Mouse (Mus musculus) CH12.LX (cell line): Measurements from ENCODE around the gene Mstn. TPM values are rescaled to one million over a fixed set of nuclear protein-coding genes. Genes with fewer than 3 reads are reported as not detected.

ENCODE experiments used
- DNase-seq: peaks from one replicate; pipeline ENCODE4 v3.0.0-alpha.2; 2013; ENCODE audit errors: extremely low read depth
- H3K27ac ChIP-seq: 2 replicates; pipeline ENCODE4 v1.5.1; 2012; ENCODE audit warnings: low read depth, mild to moderate bottlenecking, control low read depth, moderate library complexity; ENCODE audit not compliant: insufficient read depth
- H3K27me3 ChIP-seq: replicated peaks from 2 replicates; pipeline ENCODE3; 2012; ENCODE audit warnings: inconsistent platforms
- H3K36me3 ChIP-seq, 2 experiments: replicated peaks in 1 of 2; 2 replicates each; pipeline versions ENCODE3 to v1.6.1; 2012; ENCODE audit warnings: inconsistent platforms in 1 of 2, low read length in 1 of 2, mild to moderate bottlenecking in 1 of 2, mixed read lengths in 1 of 2, moderate library complexity in 1 of 2; ENCODE audit not compliant: control insufficient read depth in 1 of 2, insufficient read depth in 1 of 2
- H3K4me1 ChIP-seq, 2 experiments: 2 replicates each; pipeline ENCODE4 v1.6.1; 2012; ENCODE audit warnings: inconsistent platforms in 1 of 2, moderate library complexity in 1 of 2; ENCODE audit not compliant: insufficient read depth in 2 of 2, control insufficient read depth in 1 of 2
- H3K4me2 ChIP-seq: 2 replicates; pipeline ENCODE4 v1.6.1; 2012; ENCODE audit warnings: low read depth, mild to moderate bottlenecking, control low read depth; ENCODE audit not compliant: poor library complexity, insufficient read depth, severe bottlenecking
- H3K4me3 ChIP-seq, 3 experiments: fragments of 150-350 bp in 1 of 3; sonication (generic) in 1 of 3; replicated peaks in 1 of 3; 2 replicates each; pipeline versions ENCODE3 to v1.5.1; 2011 to 2012; ENCODE audit warnings: low read depth in 2 of 3, low read length in 2 of 3, mild to moderate bottlenecking in 2 of 3, moderate library complexity in 2 of 3, control low read depth in 1 of 3, improper control_type of control experiment in 1 of 3, inconsistent platforms in 1 of 3, mixed read lengths in 1 of 3; ENCODE audit not compliant: poor library complexity in 1 of 3
- H3K79me2 ChIP-seq: replicated peaks from 2 replicates; pipeline ENCODE4 v1.6.1; 2012; ENCODE audit warnings: mild to moderate bottlenecking, moderate library complexity; ENCODE audit not compliant: control insufficient read depth, poor library complexity, insufficient read depth, severe bottlenecking; ENCODE audit errors: extremely low read depth
- H3K9ac ChIP-seq: 2 replicates; pipeline ENCODE4 v1.6.1; 2012; ENCODE audit warnings: low read depth, mild to moderate bottlenecking, control low read depth, moderate library complexity; ENCODE audit not compliant: insufficient read depth
- H3K9me3 ChIP-seq: replicated peaks from 2 replicates; pipeline ENCODE3; 2012; ENCODE audit warnings: low read length, inconsistent platforms, mixed read lengths
- BHLHE40 ChIP-seq: IDR thresholded peaks from 2 replicates; pipeline ENCODE4 v1.6.1; 2011; ENCODE audit warnings: mild to moderate bottlenecking, low read depth, low read length, improper control_type of control experiment
- CHD1 ChIP-seq: IDR thresholded peaks from 2 replicates; pipeline ENCODE4 v1.6.1; 2012; ENCODE audit warnings: low read depth, low read length, improper control_type of control experiment, inconsistent platforms
- ELF1 ChIP-seq: IDR thresholded peaks from 2 replicates; pipeline ENCODE4 v1.6.1; 2014; ENCODE audit warnings: low read depth, mild to moderate bottlenecking, inconsistent platforms, low read length, improper control_type of control experiment
- EP300 ChIP-seq: IDR thresholded peaks from 2 replicates; pipeline ENCODE4 v1.6.1; 2011; ENCODE audit warnings: low read length, improper control_type of control experiment
- GABPA ChIP-seq: IDR thresholded peaks from 2 replicates; pipeline ENCODE4 v1.6.1; 2012; ENCODE audit warnings: low read depth, low read length, improper control_type of control experiment, inconsistent platforms; ENCODE audit not compliant: insufficient replicate concordance
- MAZ ChIP-seq: IDR thresholded peaks from 2 replicates; pipeline ENCODE4 v1.6.1; 2012; ENCODE audit warnings: low read depth, mild to moderate bottlenecking, inconsistent platforms, low read length, improper control_type of control experiment, moderate library complexity
- MXI1 ChIP-seq: IDR thresholded peaks from 2 replicates; pipeline ENCODE4 v1.6.1; 2011; ENCODE audit warnings: mild to moderate bottlenecking, low read depth, low read length, improper control_type of control experiment
- NELFE ChIP-seq: IDR thresholded peaks from 2 replicates; pipeline ENCODE4 v1.6.1; 2011; ENCODE audit warnings: low read depth, low read length, improper control_type of control experiment
- NRF1 ChIP-seq: IDR thresholded peaks from 2 replicates; pipeline ENCODE4 v1.6.1; 2014; ENCODE audit warnings: low read depth, mild to moderate bottlenecking, inconsistent platforms, low read length, improper control_type of control experiment, moderate library complexity
- PAX5 ChIP-seq: IDR thresholded peaks from 2 replicates; pipeline ENCODE4 v1.6.1; 2012; ENCODE audit warnings: low read length, inconsistent platforms, mixed read lengths
- POLR2A ChIP-seq: IDR thresholded peaks from 2 replicates; pipeline ENCODE4 v1.6.1; 2011; ENCODE audit warnings: low read depth, mild to moderate bottlenecking, improper control_type of control experiment, low read length
- RAD21 ChIP-seq: IDR thresholded peaks from 2 replicates; pipeline ENCODE4 v1.6.1; 2011; ENCODE audit warnings: low read depth, mild to moderate bottlenecking, low read length, improper control_type of control experiment, moderate library complexity
- SIN3A ChIP-seq: IDR thresholded peaks from 2 replicates; pipeline ENCODE4 v1.6.1; 2012; ENCODE audit warnings: low read length, improper control_type of control experiment, inconsistent platforms
- SMC3 ChIP-seq: IDR thresholded peaks from 2 replicates; pipeline ENCODE4 v1.6.1; 2011; ENCODE audit warnings: low read depth, low read length, improper control_type of control experiment
- TBP ChIP-seq: conservative IDR thresholded peaks from 2 replicates; pipeline ENCODE4 v1.6.1; 2011; ENCODE audit warnings: low read depth, low read length, improper control_type of control experiment
- UBTF ChIP-seq: IDR thresholded peaks from 2 replicates; pipeline ENCODE4 v1.6.1; 2012; ENCODE audit warnings: low read depth, mild to moderate bottlenecking, inconsistent platforms, low read length, improper control_type of control experiment, moderate library complexity
- USF2 ChIP-seq: conservative IDR thresholded peaks from 2 replicates; pipeline ENCODE4 v1.6.1; 2011; ENCODE audit warnings: low read depth, low read length, improper control_type of control experiment
- ZMIZ1 ChIP-seq: IDR thresholded peaks from 2 replicates; pipeline ENCODE4 v1.6.1; 2012; ENCODE audit warnings: low read depth, mild to moderate bottlenecking, inconsistent platforms, low read length, improper control_type of control experiment
- ZNF384 ChIP-seq: IDR thresholded peaks from 2 replicates; pipeline ENCODE4 v1.6.1; 2012; ENCODE audit warnings: low read depth, low read length, improper control_type of control experiment, inconsistent platforms
- dilution Hi-C: fragments of 300-500 bp; cut with MboI; formaldehyde crosslinking; loops from 2 replicates; pipeline ENCODE4 v1.14.3; 2020; ENCODE audit warnings: low sequenced_read_pairs; ENCODE audit not compliant: extremely low pct_unique_long_range_greater_than_20kb, extremely low pct_ligation_motif_present
- in situ Hi-C: fragments of 300-500 bp; cut with MboI; formaldehyde crosslinking; loops from 3 replicates; pipeline ENCODE4 v1.14.3; 2019; ENCODE audit warnings: low sequenced_read_pairs, low pct_ligation_motif_present, low pct_unique_long_range_greater_than_20kb, mixed read lengths
- polyA plus RNA-seq: library from polyadenylated mRNA; unstranded; fragments of >175 nt; gene quantifications from 2 replicates; pipeline ENCODE4 v1.2.1, GENCODE M21; 2012; ENCODE audit warnings: low read depth; ENCODE audit not compliant: insufficient read length
- total RNA-seq, 2 experiments: library from RNA; depleted of rRNA; stranded (reverse); fragments of 300-350 nt in 1 of 2; fragments of >200 nt in 1 of 2; gene quantifications; 2 replicates each; pipeline ENCODE4 v1.2.3; 2012 to 2014

The Mstn gene
- total and polyA plus RNA-seq, 3 experiments, result not detected

- Histone ChIP-seq H3K27me3 (no peaks in the 10 kb centered on the region), H3K4me1 (peaks cover 0 to 4% of the 10 kb centered on the region in 2 experiments; a peak in 1 of 4 replicates), H3K79me2 (no peaks in the 10 kb centered on the region), H3K36me3 (no peaks in the 10 kb centered on the region), H3K27ac (no peak overlapping the region), H3K4me3 (no peak overlapping the region), H3K9ac (no peak overlapping the region), H3K9me3 (no peaks in the 10 kb centered on the region), H3K4me2 (no peak overlapping the region)
- dilution Hi-C loops (no loop called here), in situ Hi-C loops (no loop called here)
- DNase-seq, result no peak
- no peak for TF ChIP-seq NRF1
- TF ChIP-seq ZNF384, result peak; percentile 53
- TF ChIP-seq MXI1, result no peak
Measured at GRCm38 (mm10) chr1:53069726-53070514, 8.5 kb downstream of the Mstn start.

DNA sequence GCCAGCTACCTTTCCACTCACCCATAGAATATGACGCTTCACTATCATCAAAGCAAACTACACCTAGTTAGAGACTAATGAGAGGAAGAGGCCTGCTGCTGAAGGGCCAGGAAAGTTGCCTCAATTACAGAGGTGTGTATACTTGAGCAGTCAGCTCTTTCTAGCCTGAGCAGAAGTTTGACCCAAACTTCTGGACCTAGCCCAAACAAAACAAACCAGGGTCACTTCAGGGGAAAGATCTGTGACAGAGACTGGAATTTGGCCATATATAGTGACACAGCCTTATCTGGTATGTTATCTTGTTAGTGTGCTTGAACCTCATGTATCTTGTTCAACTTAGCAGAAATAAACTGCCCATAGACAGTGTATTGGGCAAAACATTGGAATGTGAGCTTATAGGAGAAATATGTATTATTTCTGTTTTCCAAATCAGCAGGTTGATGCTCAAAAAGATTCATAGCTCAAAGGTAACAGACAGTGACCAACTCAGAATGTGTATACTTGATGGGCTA is 9.3 kb downstream of the Mstn start:
- no peak overlapping the region for H3K27ac ChIP-seq
- no peaks in the 10 kb centered on the region for H3K9me3 ChIP-seq
- no peak for DNase-seq
- dilution Hi-C loops, result no loop called here
- no peaks in the 10 kb centered on the region for H3K79me2 ChIP-seq
- peaks cover 0 to 4% of the 10 kb centered on the region in 2 experiments; a peak in 1 of 4 replicates for H3K4me1 ChIP-seq
- no peak overlapping the region for H3K4me3 ChIP-seq
- H3K9ac ChIP-seq, result no peak overlapping the region
- no peaks in the 10 kb centered on the region for H3K27me3 ChIP-seq
- TF ChIP-seq SMC3, result no peak
- no peak for TF ChIP-seq GABPA
- no peak for TF ChIP-seq TBP
- TF ChIP-seq PAX5, result no peak
- TF ChIP-seq ELF1, result no peak
- no peak for TF ChIP-seq POLR2A
- no peak for TF ChIP-seq NELFE
- TF ChIP-seq SIN3A, result no peak
- TF ChIP-seq MXI1, result no peak
- TF ChIP-seq BHLHE40, result no peak
- no peak for TF ChIP-seq RAD21
- TF ChIP-seq EP300, result no peak
- no peaks in the 10 kb centered on the region for H3K36me3 ChIP-seq
- no peak overlapping the region for H3K4me2 ChIP-seq
- in situ Hi-C loops, result no loop called here

GRCm38 (mm10) chr1:53076656-53077055 is 15.2 kb downstream of the Mstn start:
- Histone ChIP-seq H3K4me2 (no peak overlapping the region), H3K4me3 (no peak overlapping the region), H3K27me3 (no peaks in the 10 kb centered on the region), H3K79me2 (no peaks in the 10 kb centered on the region), H3K9me3 (no peaks in the 10 kb centered on the region), H3K9ac (no peak overlapping the region), H3K4me1 (peaks cover 0 to 4% of the 10 kb centered on the region in 2 experiments; a peak in 1 of 4 replicates), H3K36me3 (no peaks in the 10 kb centered on the region), H3K27ac (no peak overlapping the region)
- DNase-seq, result no peak
- dilution Hi-C loops, result no loop called here
- no peak for TF ChIP-seq MAZ
- TF ChIP-seq ZMIZ1, result no peak
- no peak for TF ChIP-seq USF2
- TF ChIP-seq UBTF, result no peak
- TF ChIP-seq CHD1, result no peak
- in situ Hi-C loops, result no loop called here
